Mouse (Mus musculus): ENCODE data around the gene Gpi1.

- TF ChIP-seq POLR2A (IDR thresholded peaks at IDR 0.05; ENCODE audit: insufficient read depth, low read depth, low read length) (no peak), CTCF (IDR thresholded peaks at IDR 0.05; ENCODE audit: insufficient read depth, low read depth, low read length) (no peak)
Observed at GRCm38 (mm10) chr7:34266421-34266820, 36.3 kb upstream of the Gpi1 start.

Data from olfactory bulb, adult 2 months (tissue).